In the genomic region with DNA sequence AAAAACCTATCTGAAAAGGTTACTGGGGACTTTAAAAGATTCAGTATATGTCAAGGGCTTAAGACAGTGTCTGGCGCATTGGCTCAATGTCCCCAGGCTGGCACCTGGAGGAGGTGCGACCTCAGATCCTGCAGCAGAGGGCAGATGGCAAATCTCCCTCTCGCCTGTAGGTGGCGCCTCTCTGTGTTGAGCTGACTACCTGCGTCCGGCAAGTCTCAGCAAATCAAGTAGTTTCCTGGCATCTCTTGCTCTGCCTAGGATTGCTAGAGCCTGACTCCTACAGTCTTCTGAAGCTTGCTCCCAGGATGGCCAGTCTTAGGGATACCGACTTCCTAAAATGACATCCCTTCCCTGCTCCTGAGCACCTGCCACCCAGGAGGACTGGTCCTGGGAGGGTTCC, we compare ENCODE assay signal across 8 mouse cellular contexts. TPM values are rescaled to one million over a fixed set of nuclear protein-coding genes. Genes with fewer than 3 reads are reported as not detected.
DNase-seq lines count a peak whose midpoint lies in the region; ATAC-seq and TF ChIP-seq lines count a peak whose summit lies in the region.

No protein-coding gene starts in this region.

- TF ChIP-seq CTCF in cerebellum, adult 2 months (IDR thresholded peaks at IDR 0.05; ENCODE audit: borderline replicate concordance, insufficient read depth, low read depth, low read length), result peak; percentile 74
- TF ChIP-seq CTCF in testis, adult 2 months (IDR thresholded peaks at IDR 0.05; ENCODE audit: control insufficient read depth, insufficient read depth, insufficient replicate concordance, low read depth, low read length), result peak; percentile 97

- ATAC-seq in forebrain, embryonic 11.5 days (replicated peaks; ENCODE audit: low FRiP score), result no peak
- ATAC-seq in forebrain, embryonic 13.5 days, result no peak
- ATAC-seq in midbrain, embryonic 13.5 days, result peak; percentile 27; the same call in 1 of the 2 replicates

- no peak overlapping the region for H3K27ac ChIP-seq in forebrain, embryonic 11.5 days (ENCODE audit: low read depth, low read length)
- no peak overlapping the region for H3K27ac ChIP-seq in forebrain, embryonic 13.5 days
- no peak overlapping the region for H3K27ac ChIP-seq in cerebellum, adult 2 months (ENCODE audit: insufficient read depth, low read length)
- H3K27ac ChIP-seq in midbrain, embryonic 13.5 days, result 0 out of 2 replicates have a peak overlapping the region, but pooled peaks have one; percentile 59
- no peak overlapping the region for H3K27ac ChIP-seq in testis, adult 2 months (ENCODE audit: control insufficient read depth, insufficient read depth, low read depth, low read length)

- H3K4me2 ChIP-seq in forebrain, embryonic 11.5 days (ENCODE audit: low read depth, low read length, severe bottlenecking), result no peak overlapping the region
- no peak overlapping the region for H3K4me2 ChIP-seq in forebrain, embryonic 13.5 days
- no peak overlapping the region for H3K4me2 ChIP-seq in midbrain, embryonic 13.5 days (replicated peaks)

- no peak overlapping the region for H3K9ac ChIP-seq in forebrain, embryonic 11.5 days (ENCODE audit: low read length)
- H3K9ac ChIP-seq in forebrain, embryonic 13.5 days, result no peak overlapping the region
- no peak overlapping the region for H3K9ac ChIP-seq in midbrain, embryonic 13.5 days (replicated peaks)

- no peaks in the 10 kb centered on the region for H3K36me3 ChIP-seq in forebrain, embryonic 11.5 days (ENCODE audit: control insufficient read depth, insufficient read depth, low read length)
- no peaks in the 10 kb centered on the region for H3K36me3 ChIP-seq in forebrain, embryonic 13.5 days (ENCODE audit: poor library complexity, severe bottlenecking)
- no peaks in the 10 kb centered on the region for H3K36me3 ChIP-seq in midbrain, embryonic 13.5 days
- no peaks in the 10 kb centered on the region for H3K36me3 ChIP-seq in testis, adult 2 months (ENCODE audit: control insufficient read depth, insufficient read depth, low read length)

- H3K4me3 ChIP-seq in forebrain, embryonic 11.5 days (ENCODE audit: low read depth, low read length), result no peak overlapping the region
- H3K4me3 ChIP-seq in forebrain, embryonic 13.5 days, result no peak overlapping the region
- H3K4me3 ChIP-seq in cerebellum, adult 2 months (replicated peaks; ENCODE audit: insufficient read depth, low read depth, low read length), result no peak overlapping the region
- no peak overlapping the region for H3K4me3 ChIP-seq in midbrain, embryonic 13.5 days (replicated peaks)
- H3K4me3 ChIP-seq in testis, adult 2 months (ENCODE audit: control insufficient read depth, low read depth, low read length), result no peak overlapping the region

- H3K9me3 ChIP-seq in forebrain, embryonic 11.5 days (ENCODE audit: control insufficient read depth, low read length), result no peaks in the 10 kb centered on the region
- H3K9me3 ChIP-seq in forebrain, embryonic 13.5 days (replicated peaks), result no peaks in the 10 kb centered on the region
- no peaks in the 10 kb centered on the region for H3K9me3 ChIP-seq in midbrain, embryonic 13.5 days

- DNase-seq in forebrain, embryonic 11.5 days (ENCODE audit: low spot score), result peak; percentile 84
- DNase-seq in ES-CJ7 (ENCODE audit: low read depth, low spot score), result peak; percentile 87
- DNase-seq in cerebellum, adult 2 months, result peak; percentile 28 to 41
- DNase-seq in heart, postnatal 10 days, result peak; percentile 56 to 67
- DNase-seq in layer of hippocampus, postnatal 25 days (ENCODE audit: extremely low spot score in 1 of 2, low spot score in 1 of 2), result peak; percentile 19 to 61

- H3K27me3 ChIP-seq in forebrain, embryonic 11.5 days (ENCODE audit: control insufficient read depth, insufficient read depth, low read length), result no peaks in the 10 kb centered on the region; the same call in 1 of the 2 replicates
- H3K27me3 ChIP-seq in forebrain, embryonic 13.5 days, result no peaks in the 10 kb centered on the region
- H3K27me3 ChIP-seq in cerebellum, adult 2 months (ENCODE audit: control insufficient read depth, insufficient read depth, low read length), result no peaks in the 10 kb centered on the region; the same call in 1 of the 2 replicates
- H3K27me3 ChIP-seq in midbrain, embryonic 13.5 days, result 0 out of 2 replicates have a peak, but pooled peaks cover 3% of the 10 kb centered on the region
- H3K27me3 ChIP-seq in testis, adult 2 months (ENCODE audit: control insufficient read depth, insufficient read depth, low read length), result no peaks in the 10 kb centered on the region

- TF ChIP-seq POLR2A in cerebellum, adult 2 months (IDR thresholded peaks at IDR 0.05; ENCODE audit: borderline replicate concordance, insufficient read depth, low read length), result no peak
- no peak for TF ChIP-seq POLR2A in testis, adult 2 months (IDR thresholded peaks at IDR 0.05; ENCODE audit: control insufficient read depth, low read depth, low read length)

- intact Hi-C loops in heart, postnatal 10 days (cut with DNase I), result loop anchor here (5.0 kb wide), 2 partner anchors 99 to 234 kb away; no protein-coding TSS in a partner anchor

- H3K4me1 ChIP-seq in forebrain, embryonic 11.5 days (replicated peaks; ENCODE audit: control insufficient read depth, insufficient read depth, low read length), result no peaks in the 10 kb centered on the region
- H3K4me1 ChIP-seq in forebrain, embryonic 13.5 days, result peaks cover 9% of the 10 kb centered on the region; the same call in 1 of the 2 replicates
- no peaks in the 10 kb centered on the region for H3K4me1 ChIP-seq in cerebellum, adult 2 months (ENCODE audit: control insufficient read depth, insufficient read depth, low read length)
- H3K4me1 ChIP-seq in midbrain, embryonic 13.5 days (replicated peaks), result peaks cover 17% of the 10 kb centered on the region
- peaks cover 2% of the 10 kb centered on the region for H3K4me1 ChIP-seq in testis, adult 2 months (ENCODE audit: control insufficient read depth, insufficient read depth, low read length)

- 5% methylated on average over 7 of the region's 7 CpGs for WGBS in forebrain, embryonic 11.5 days
- WGBS in forebrain, embryonic 13.5 days, result 4% methylated on average over 7 of the region's 7 CpGs
- 7% methylated on average over 7 of the region's 7 CpGs for WGBS in cerebellum, adult 2 months
- 4% methylated on average over 7 of the region's 7 CpGs for WGBS in midbrain, embryonic 13.5 days

RNA-seq across cellular contexts. Expression of gene Skap1, which starts 25.6 kb away (rescaled TPM):
- polyA plus RNA-seq in forebrain, embryonic 11.5 days (2014; fragmentation: Nextera tagmentation; extraction: Ambion mirVana), result 2.6 and 3.9 TPM in 2 replicates
- 2.5 and 4.0 TPM in 2 replicates for polyA plus RNA-seq in forebrain, embryonic 13.5 days (2015; fragmentation: Nextera tagmentation; extraction: Ambion mirVana)
- 0.98 and 1.5 TPM in 2 replicates for polyA plus RNA-seq in cerebellum, adult 2 months (2012; rRNA removed)
- total RNA-seq in heart, postnatal 10 days (2021), result under 1 TPM; 0.47 to 0.91 TPM
- 1 to 10 TPM; 1.2 to 1.3 TPM for total RNA-seq in layer of hippocampus, postnatal 25 days (2021)
- 3.4 and 4.0 TPM in 2 replicates for polyA plus RNA-seq in midbrain, embryonic 13.5 days (2015; fragmentation: Nextera tagmentation; extraction: Ambion mirVana)
- polyA plus RNA-seq in testis, adult 2 months (2012; rRNA removed), result 1.5 and 2.3 TPM in 2 replicates

Comparison
In these comparisons a context has a peak if more than half of its experiments do, and no peak if none do; other contexts are left out.
1. DNase-seq: peak in every context shown above with its lines; median percentile 87 in ES-CJ7; 84 in forebrain, embryonic 11.5 days; 62 in heart, postnatal 10 days; 40 in layer of hippocampus, postnatal 25 days; 34 in cerebellum, adult 2 months.